Mouse (Mus musculus) adrenal gland, adult 8-10 months (tissue): ENCODE measurements around the gene Ssbp3. TPM values are rescaled to one million over a fixed set of nuclear protein-coding genes. Genes with fewer than 3 reads are reported as not detected.

Experiments
- DNase-seq: peaks from one replicate; pipeline ENCODE4 v3.0.0; 2022
- total RNA-seq, 4 experiments: library from RNA; stranded (reverse); gene quantifications; 2 replicates each; pipeline ENCODE4 v1.2.4; 2022

The Ssbp3 gene
- total RNA-seq, 4 experiments from 2014 or later, result 70.3 to 121 (median 101) TPM

GRCm38 (mm10) chr4:106959506-106960302, 49.2 kb downstream of the Ssbp3 start:
- peak; percentile 44 for DNase-seq

GRCm38 (mm10) chr4:106960476-106960875, 50.0 kb downstream of the Ssbp3 start:
- no peak for DNase-seq

GRCm38 (mm10) chr4:106961321-106961720, 50.8 kb downstream of the Ssbp3 start:
- DNase-seq, result no peak

DNA sequence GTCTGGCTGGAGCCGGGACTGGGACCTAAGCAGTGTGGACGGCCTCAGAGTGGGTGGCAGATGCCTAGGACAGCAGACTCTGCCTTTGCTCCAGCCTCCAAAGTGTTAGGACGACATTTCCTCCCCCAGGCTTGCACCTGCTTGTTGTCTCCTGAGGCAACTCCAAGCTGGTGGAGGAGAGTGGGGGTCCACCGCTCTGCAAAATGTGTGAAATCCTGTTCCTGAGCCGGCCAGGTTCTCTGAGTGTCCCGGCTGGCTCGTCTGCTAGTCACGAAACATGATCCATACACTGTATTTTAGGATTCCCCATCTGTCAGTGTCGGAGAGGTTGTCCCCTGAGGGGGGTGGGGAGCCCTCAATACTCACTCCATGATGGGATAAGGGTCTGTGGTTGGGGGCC, 53.9 kb downstream of the Ssbp3 start:
- no peak for DNase-seq

- no peak for DNase-seq
Measured at GRCm38 (mm10) chr4:106964996-106965395, 54.5 kb downstream of the Ssbp3 start.

DNA sequence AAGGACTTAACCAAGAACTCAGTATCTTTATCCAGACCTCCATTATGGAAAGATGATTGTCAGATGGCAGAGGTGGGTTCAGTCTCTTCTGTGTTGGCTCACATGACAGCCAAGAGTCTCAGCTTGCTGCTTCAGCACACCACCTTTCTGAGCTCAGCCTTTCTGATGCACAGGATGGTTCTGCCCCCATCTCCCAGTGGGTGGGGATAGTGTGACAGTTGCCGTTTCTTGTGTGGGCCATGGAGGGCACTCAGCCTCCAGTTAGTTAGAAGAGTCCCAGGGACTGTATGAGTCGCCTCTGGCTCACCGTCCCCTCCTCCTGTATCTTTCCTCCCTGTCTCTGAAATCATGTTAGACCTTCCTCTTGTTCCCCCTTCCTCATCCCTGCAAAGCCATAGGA, 55.9 kb downstream of the Ssbp3 start:
- DNase-seq, result no peak

DNA sequence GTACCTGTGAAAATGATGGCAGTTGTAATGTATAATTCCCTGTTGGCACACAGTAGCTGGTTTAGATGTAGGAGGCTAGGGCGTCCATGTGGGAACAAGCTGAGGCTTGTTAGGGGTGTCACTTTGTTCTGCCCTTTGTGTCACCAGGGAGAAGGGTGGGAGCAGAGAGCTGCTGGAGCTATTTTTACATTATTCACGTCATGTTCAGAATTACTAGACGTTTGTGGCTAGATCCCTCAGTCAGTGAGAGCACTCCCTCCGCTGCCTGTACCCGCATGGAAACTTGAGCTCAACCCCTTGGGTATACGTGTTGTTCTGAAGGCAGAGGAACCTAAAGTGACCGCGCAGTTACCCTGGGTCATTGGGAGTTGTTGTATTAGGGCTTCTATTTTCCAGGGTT, 58.4 kb downstream of the Ssbp3 start:
- DNase-seq, result no peak

GRCm38 (mm10) chr4:106970786-106971185, 60.3 kb downstream of the Ssbp3 start:
- no peak for DNase-seq

GRCm38 (mm10) chr4:106972061-106972460, 61.6 kb downstream of the Ssbp3 start:
- DNase-seq, result no peak

GRCm38 (mm10) chr4:106972461-106973384, 62.2 kb downstream of the Ssbp3 start:
- no peak for DNase-seq

GRCm38 (mm10) chr4:106975324-106975723, 64.8 kb downstream of the Ssbp3 start:
- no peak for DNase-seq

DNA sequence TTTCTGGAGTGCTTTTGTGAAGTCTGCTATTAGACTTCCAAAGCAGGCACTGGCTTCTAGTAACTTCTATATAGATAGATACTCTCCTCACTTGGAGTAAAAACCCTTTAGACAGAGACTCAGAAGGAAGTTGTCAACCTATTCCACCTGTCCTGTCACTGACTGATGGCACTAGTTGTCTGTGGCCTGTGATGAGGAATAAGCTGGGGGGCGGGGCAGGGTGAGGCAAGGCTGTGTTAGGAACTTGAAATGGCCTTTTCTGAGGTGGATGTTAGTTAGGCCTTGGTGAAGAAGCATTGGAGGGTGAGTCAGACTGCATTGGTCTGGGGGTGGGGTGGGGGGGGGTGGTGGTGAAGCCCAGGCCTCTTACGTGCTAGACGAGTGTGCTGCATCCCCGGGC, 65.4 kb downstream of the Ssbp3 start:
- peak; percentile 63 for DNase-seq

DNA sequence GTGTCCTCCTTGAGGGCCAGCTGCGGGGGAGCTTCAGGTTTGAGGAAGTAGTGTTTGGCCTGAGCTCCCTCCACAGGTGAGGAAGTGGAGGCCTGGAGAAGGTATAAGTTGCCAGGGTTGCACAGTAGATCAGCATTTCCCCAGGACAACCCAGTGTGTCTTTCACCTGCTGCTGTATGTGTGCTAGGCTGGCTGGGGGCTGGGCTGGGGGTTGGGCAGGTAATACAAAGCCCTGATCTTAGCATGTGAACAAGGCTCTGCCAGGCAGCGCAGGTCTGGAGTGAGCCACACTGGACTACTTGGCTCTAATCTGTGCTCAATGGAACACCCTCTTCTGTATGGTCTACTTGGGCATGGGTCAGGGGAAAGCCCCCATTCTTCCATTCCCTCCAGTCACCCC, 66.1 kb downstream of the Ssbp3 start:
- no peak for DNase-seq

- no peak for DNase-seq
Measured at GRCm38 (mm10) chr4:106977218-106977651, 66.7 kb downstream of the Ssbp3 start.

DNA sequence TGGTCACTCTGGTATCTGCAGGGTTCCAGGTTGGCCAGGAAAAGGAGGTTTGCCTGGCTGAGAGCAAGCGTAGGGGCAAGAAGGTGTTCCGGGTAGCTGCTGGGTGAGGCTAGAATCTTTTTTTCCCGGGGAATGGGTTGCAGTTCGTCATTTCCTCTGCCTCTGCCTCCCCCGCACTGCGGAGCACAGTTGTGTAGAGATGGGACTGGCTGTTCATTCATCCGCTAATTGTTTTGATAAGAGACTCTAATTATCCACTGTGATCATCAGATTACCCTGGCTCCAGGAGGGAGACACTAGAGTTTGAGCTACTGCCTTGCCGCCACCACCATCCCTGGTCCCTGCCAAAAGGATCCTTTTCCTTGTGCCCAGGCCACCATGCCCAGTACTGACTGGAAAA, 67.9 kb downstream of the Ssbp3 start:
- DNase-seq, result no peak

DNA sequence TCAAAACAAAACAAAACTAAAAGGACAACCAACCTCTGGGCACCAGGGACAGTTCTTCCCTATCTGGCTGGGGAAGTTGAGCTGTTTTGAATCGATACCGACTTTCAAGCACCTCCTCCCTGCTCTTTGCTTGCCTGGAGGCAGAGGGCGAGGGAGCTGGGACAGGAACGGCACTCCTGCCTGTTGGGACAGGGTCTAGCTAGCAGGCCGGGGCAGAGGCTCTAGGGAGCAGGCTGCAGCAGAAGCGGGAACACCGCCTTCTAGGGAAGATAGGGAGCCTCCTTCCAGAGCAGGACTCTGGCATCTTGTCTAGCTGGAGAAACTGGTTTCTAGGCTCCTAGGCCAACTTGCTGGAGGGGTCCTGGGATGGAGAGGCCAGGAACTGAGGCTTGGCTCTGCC, 70.2 kb downstream of the Ssbp3 start:
- DNase-seq, result no peak

DNA sequence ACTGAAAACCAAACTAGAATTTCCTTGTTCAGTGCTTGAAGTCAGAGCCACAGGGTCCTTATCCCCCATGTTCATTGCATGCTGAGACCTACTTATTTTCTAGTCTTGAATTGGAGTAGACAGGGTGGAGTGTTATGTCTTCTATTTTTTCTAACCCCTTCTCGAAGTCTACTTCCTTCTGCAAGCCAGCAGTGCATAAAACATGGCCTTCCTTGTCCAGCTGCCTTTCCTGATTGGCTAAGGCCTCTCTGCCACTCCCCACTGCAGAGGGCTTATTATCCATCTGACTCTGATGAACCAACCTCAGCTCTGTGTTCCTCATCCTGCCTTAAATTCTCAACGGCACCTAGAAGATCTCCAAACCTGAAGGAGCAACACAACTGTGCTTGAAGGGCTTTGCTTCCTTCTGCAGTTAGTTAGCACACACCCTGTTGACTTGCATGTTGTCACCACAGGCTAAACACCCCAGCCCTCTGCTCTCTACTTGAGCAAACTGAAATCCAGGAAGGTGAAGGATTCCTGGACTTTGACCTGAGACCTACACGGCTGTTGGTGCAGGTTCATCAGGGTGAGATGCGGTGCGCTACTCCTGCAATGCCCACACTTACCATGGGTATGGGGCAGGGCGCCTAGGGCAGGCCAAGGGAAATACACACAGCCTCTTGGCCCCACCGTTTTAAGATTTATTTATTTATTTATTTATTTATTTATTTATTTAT, 71.0 kb downstream of the Ssbp3 start:
- no peak for DNase-seq

- DNase-seq, result no peak
Measured at GRCm38 (mm10) chr4:106982344-106983121, 72.0 kb downstream of the Ssbp3 start.

DNA sequence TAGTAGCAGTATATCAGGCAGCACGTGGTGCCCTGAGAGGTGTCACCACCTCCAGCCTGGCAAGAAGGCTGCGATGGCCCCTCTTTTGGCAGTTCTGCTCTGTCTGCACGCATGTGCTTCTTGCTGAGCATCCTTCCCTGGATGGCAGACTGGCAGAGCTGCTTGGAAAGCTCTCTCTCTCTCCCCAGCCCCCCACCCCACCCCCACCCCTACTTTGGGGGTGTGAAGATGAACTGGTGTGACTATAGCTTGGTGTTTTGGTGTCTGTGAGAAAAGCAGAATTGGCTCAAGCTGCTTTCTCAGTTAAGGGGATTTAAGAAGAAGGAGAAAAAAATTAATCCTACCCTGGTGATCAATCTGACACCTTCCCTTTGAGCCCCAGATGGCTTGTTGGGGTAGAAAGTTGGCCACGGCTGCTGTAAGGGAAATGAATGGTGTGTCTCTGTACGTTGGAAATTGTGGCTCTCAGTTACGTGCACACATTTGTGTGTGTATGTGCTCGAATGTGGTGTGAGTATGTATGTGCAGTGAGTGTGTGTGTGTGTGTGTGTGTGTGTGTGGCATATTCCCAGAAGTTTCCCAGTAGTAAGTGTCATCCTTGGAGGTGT, 73.5 kb downstream of the Ssbp3 start:
- no peak for DNase-seq

DNA sequence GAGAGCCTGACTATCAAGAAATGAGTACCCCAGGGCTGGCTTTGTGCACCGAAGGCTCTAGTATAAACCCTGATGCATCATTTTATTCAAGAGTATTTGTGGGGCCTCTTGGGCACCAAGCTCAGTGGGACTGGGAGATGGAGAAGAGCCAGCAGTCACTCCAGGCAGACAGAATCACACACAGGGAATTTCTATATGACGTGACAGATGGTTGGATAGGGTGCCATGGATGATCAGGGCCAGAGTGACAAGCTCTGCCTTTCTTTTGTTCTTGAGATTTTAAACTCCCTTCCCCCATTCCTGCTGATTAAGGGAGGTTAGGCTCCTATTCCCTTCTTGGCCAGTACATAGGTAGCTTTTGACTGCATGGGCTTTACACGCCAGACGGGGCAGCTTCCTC, 74.8 kb downstream of the Ssbp3 start:
- DNase-seq, result no peak
